Mouse (Mus musculus) kidney, adult 2 months (tissue): ENCODE measurements around the gene Xpo6. TPM values are rescaled to one million over a fixed set of nuclear protein-coding genes. Genes with fewer than 3 reads are reported as not detected.
A peak's percentile ranks its signal among the peaks of the same experiment; 100 is the strongest.

Experiments used
- DNase-seq: peaks from one replicate; pipeline ENCODE4 v3.0.0; 2021
- H3K27ac ChIP-seq: fragments of 200-500 bp; 2 replicates; pipeline ENCODE4 v1.5.1; 2012; ENCODE audit warnings: low read depth, low read length, control low read depth, inconsistent platforms; ENCODE audit not compliant: insufficient read depth
- H3K27me3 ChIP-seq: fragments of 200-500 bp; replicated peaks from 2 replicates; pipeline ENCODE4 v1.6.1; 2012; ENCODE audit warnings: mild to moderate bottlenecking, moderate library complexity, low read length, inconsistent platforms; ENCODE audit not compliant: control insufficient read depth, insufficient read depth
- H3K36me3 ChIP-seq: fragments of 200-500 bp; 2 replicates; pipeline ENCODE4 v1.6.1; 2012; ENCODE audit warnings: mild to moderate bottlenecking, moderate library complexity, low read length, inconsistent platforms; ENCODE audit not compliant: control insufficient read depth, insufficient read depth
- H3K4me1 ChIP-seq: fragments of 200-500 bp; 2 replicates; pipeline ENCODE4 v1.6.1; 2011; ENCODE audit warnings: low read length; ENCODE audit not compliant: control insufficient read depth, insufficient read depth
- H3K4me3 ChIP-seq: fragments of 200-500 bp; 2 replicates; pipeline ENCODE4 v1.5.1; 2011; ENCODE audit warnings: mild to moderate bottlenecking, low read depth, low read length, control low read depth; ENCODE audit not compliant: insufficient read depth
- CTCF ChIP-seq: fragments of 200-500 bp; conservative IDR thresholded peaks from 2 replicates; pipeline ENCODE4 v1.5.1; 2011; ENCODE audit warnings: low read depth, mild to moderate bottlenecking, control low read depth, low read length, moderate library complexity, mixed read lengths; ENCODE audit not compliant: insufficient read depth, insufficient read length
- POLR2A ChIP-seq: fragments of 200-500 bp; IDR thresholded peaks from one replicate; pipeline ENCODE4 v1.6.1; 2011; ENCODE audit warnings: low read depth, low read length, control low read depth
- WGBS: fragments of 180-500 bp; shearing (Covaris S2); methylation state at CpG from one replicate; pipeline ENCODE4 v1.1.7; 2018; 5-methylcytosine and 5-hydroxymethylcytosine counted together
- polyA plus RNA-seq: library from polyadenylated mRNA; depleted of rRNA; stranded (reverse); fragments of >200 nt; gene quantifications from 2 replicates; pipeline ENCODE4 v1.2.3, GENCODE M21; 2012

Gene Xpo6
- polyA plus RNA-seq, 1 experiment, result 122 TPM

DNA sequence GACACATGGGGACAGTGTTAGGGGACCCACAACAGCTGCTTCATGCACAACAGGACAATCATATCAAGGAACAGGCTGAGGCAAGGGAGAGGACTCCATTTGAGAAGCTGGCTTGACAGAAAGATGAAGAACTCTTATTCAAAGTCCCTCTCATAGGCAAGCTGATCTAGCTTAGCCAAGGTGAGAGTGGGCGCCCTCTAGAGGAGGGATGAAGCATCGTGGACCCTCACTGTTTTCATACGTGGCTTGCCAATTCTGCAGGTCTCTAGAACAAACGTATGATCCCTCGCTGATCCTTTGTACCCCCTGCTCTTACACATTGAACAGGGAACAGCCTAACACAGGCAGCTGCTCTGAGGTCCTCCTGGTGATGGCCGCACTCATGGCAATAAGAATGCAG lies 110.5 kb downstream of the Xpo6 start:
- peak; percentile 56 for DNase-seq
- 13% methylated on average over 6 of the region's 6 CpGs for WGBS
- Histone ChIP-seq H3K4me3 (no peak overlapping the region), H3K36me3 (no peaks in the 10 kb centered on the region), H3K27ac (no peak overlapping the region), H3K27me3 (no peaks in the 10 kb centered on the region), H3K4me1 (no peaks in the 10 kb centered on the region)
- TF ChIP-seq CTCF (peak; percentile 86), POLR2A (no peak)

DNA sequence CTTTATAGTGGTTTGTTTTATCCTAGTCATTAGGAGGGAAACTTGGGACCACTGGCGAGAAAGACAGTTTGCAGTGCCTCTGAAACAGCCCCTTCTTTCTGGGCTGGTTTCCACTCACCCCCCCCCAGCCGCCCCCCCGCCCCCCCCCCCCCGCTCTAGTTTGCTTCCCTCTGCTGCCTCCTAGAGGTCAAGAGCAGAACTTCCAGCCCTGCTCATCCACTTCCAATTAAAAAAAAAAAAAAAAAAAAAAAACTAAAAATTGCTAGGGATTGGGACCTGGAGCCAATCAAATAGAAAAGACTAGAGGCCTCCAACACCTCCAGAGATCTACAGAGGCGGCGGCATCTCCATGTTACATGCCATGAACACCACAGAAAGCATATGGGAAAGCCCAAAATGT lies 112.1 kb downstream of the Xpo6 start:
- TF ChIP-seq CTCF (no peak; the same call in 1 of the 2 replicates), POLR2A (no peak)

DNA sequence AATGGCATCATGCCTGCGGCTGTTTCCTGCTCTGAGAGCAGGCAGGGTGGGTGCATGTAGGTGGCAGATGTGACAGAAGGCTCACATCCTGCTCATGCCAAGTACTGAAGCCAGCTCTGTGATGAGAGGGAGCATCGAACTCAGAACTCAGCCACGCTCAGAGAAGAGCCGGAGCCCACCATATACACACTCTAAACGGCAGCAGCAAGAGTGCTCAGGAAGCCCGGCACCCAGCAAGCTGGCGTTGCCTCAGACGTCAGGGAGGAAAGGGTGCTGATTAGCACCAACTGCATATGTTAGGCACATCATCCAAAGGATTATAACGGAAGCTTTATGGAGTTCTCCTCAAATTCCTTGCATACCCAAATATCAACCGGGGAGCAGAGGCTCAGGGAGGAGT lies 112.7 kb downstream of the Xpo6 start:
- DNase-seq, result no peak
- H3K27ac ChIP-seq, result no peak overlapping the region
- 0 out of 2 replicates have a peak, but pooled peaks cover 5% of the 10 kb centered on the region for H3K4me1 ChIP-seq
- no peaks in the 10 kb centered on the region for H3K36me3 ChIP-seq
- WGBS, result 64% methylated on average over 10 of the region's 10 CpGs
- no peak for TF ChIP-seq POLR2A
- TF ChIP-seq CTCF, result no peak
- H3K27me3 ChIP-seq, result no peaks in the 10 kb centered on the region
- no peak overlapping the region for H3K4me3 ChIP-seq

More for the DNA sequence above, 112.1 kb downstream of the Xpo6 start:
- WGBS, result 24% methylated on average over 4 of the region's 6 CpGs
- 0 out of 2 replicates have a peak, but pooled peaks cover 5% of the 10 kb centered on the region for H3K4me1 ChIP-seq
- no peak overlapping the region for H3K4me3 ChIP-seq
- H3K27ac ChIP-seq, result no peak overlapping the region
- H3K36me3 ChIP-seq, result no peaks in the 10 kb centered on the region
- H3K27me3 ChIP-seq, result no peaks in the 10 kb centered on the region
- no peak for DNase-seq

DNA sequence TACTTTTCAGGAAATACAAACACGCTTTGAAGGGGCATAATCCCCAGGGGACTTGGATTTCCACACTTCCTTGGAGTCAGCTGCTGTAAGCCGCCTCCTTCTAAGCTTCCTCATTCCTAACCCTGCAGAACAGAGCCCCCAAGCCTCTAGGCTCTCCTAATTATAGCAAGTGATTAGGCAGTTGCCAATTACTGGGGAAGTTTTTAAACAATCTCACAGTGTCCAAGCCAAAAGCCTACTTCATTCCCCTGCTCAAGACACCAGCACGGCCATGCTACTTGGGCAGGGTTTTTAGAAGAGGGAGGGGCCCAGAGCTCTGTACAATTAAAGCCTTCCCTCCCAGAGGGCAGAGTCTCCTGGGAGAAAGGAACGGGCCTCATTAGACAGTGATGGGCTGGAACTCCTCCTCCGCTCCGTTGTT lies 114.0 kb downstream of the Xpo6 start:
- DNase-seq, result peak; percentile 22
- Histone ChIP-seq H3K4me1 (0 out of 2 replicates have a peak, but pooled peaks cover 5% of the 10 kb centered on the region), H3K36me3 (no peaks in the 10 kb centered on the region), H3K4me3 (no peak overlapping the region), H3K27ac (no peak overlapping the region), H3K27me3 (no peaks in the 10 kb centered on the region)
- 29% methylated on average over 6 of the region's 6 CpGs for WGBS
- no peak for TF ChIP-seq CTCF
- no peak for TF ChIP-seq POLR2A

DNA sequence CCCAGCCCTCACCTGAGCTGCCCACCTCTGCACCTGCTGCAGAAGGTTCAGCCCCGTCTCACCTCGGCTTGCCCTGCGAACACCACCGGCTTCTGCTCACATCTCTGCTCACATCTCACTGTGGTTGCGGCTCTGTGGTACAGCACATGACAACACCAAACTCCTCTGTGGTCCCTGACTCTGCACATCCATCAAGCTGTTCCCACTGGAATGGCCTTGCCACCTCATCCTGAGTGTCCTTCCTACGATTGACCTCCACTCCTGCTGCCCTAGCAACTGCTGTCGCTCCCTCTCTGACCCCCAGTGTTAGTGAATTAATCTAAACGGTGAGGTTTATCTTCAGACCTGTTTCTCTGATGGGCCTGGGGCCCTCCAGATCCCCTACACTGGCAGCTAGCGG lies 115.1 kb downstream of the Xpo6 start:
- H3K36me3 ChIP-seq, result no peaks in the 10 kb centered on the region
- 0 out of 2 replicates have a peak, but pooled peaks cover 5% of the 10 kb centered on the region for H3K4me1 ChIP-seq
- H3K27ac ChIP-seq, result no peak overlapping the region
- TF ChIP-seq POLR2A (no peak), CTCF (no peak)
- no peaks in the 10 kb centered on the region for H3K27me3 ChIP-seq
- H3K4me3 ChIP-seq, result no peak overlapping the region
- WGBS, result 96% methylated on average over 9 of the region's 9 CpGs
- DNase-seq, result no peak

DNA sequence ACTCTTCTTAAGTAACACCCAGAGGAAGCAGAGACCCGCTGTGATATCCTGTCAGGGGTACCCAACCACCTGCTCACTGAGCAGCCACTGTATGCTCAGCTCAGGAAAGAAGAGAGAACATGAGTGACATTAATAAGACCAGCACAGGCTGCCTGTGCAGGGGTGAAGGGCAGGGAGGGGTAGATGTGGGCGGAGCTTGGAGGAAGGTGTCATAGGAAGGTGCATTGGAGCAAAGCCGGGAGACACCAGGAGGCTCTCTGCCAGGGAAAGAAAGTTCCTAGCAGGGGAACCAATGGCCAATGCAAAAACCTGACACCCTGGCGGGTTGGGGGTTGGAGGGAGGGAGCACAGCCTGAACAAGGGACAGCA lies 116.3 kb downstream of the Xpo6 start:
- 0 out of 2 replicates have a peak, but pooled peaks cover 5% of the 10 kb centered on the region for H3K4me1 ChIP-seq
- H3K4me3 ChIP-seq, result no peak overlapping the region
- no peak overlapping the region for H3K27ac ChIP-seq
- no peaks in the 10 kb centered on the region for H3K27me3 ChIP-seq
- no peaks in the 10 kb centered on the region for H3K36me3 ChIP-seq
- 25% methylated on average over 4 of the region's 4 CpGs for WGBS
- TF ChIP-seq POLR2A, result no peak
- DNase-seq, result no peak

DNA sequence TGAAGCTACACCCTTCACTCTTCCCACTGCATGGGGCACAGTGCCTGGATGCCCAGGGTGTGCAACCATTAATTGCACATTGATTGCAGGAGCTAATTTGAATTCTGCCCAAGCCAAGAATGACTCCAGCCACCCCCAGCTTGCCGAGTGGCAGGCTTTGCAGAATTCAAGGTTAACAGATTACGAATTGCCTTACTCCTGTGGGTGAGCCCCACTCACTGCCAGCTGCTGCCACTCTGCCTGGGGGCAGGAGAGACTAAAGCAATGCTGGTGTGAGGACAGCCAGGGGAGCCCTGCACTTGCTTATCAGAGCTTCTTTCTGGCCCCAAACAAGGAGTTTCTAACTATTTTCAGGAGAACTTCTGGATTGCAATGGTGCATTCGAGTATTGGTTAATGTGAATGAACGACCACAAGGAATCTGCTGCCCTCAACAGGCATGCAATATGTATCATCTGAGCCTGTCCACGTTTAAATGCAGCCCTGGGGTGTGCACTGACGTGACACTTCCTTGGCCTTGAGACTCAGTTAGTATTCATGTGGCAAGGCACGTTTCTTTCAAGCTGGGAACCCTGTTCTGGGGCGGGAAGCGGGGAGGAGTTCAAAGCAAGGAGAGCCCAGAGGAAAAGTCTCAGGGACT lies 116.8 kb downstream of the Xpo6 start:
- no peak overlapping the region for H3K27ac ChIP-seq
- TF ChIP-seq POLR2A (no peak), CTCF (no peak)
- no peak overlapping the region for H3K4me3 ChIP-seq
- H3K27me3 ChIP-seq, result no peaks in the 10 kb centered on the region
- 13% methylated on average over 9 of the region's 9 CpGs for WGBS
- no peaks in the 10 kb centered on the region for H3K36me3 ChIP-seq
- DNase-seq, result peak; percentile 23
- H3K4me1 ChIP-seq, result 0 out of 2 replicates have a peak, but pooled peaks cover 5% of the 10 kb centered on the region
